Mouse (Mus musculus) liver, embryonic 14.5 days (tissue): Measurements from ENCODE around the gene Btbd35f27. TPM values are rescaled to one million over a fixed set of nuclear protein-coding genes. Genes with fewer than 3 reads are reported as not detected.
"Not testable (repeated sequence)": the region's sequence is repeated elsewhere in the genome, so short reads cannot be mapped to it uniquely, and the experiment has no call there.

ENCODE experiments used
- ATAC-seq: fragments of 200-750 bp; cut with Nextera tagmentation; 2 replicates; pipeline ENCODE4 v1.8.0; 2017; ENCODE audit warnings: moderate number of reproducible peaks, mild to moderate bottlenecking, moderate library complexity; ENCODE audit not compliant: insufficient read depth
- DNase-seq, 3 experiments: peaks; one replicate each; pipeline ENCODE4 v3.0.0-alpha.2; 2012 to 2013; ENCODE audit warnings: low read depth in 3 of 3, low spot score in 3 of 3
- H3K27ac ChIP-seq: fragments of 300-500 bp; sonication (generic); 2 replicates; pipeline ENCODE4 v1.5.1; 2014; ENCODE audit warnings: moderate library complexity, mild to moderate bottlenecking, control low read depth, inconsistent platforms
- H3K27me3 ChIP-seq: fragments of 300-500 bp; sonication (generic); 2 replicates; pipeline ENCODE4 v1.6.1; 2014; ENCODE audit warnings: mild to moderate bottlenecking, low read length, moderate library complexity; ENCODE audit not compliant: control insufficient read depth, insufficient read depth
- H3K36me3 ChIP-seq: fragments of 300-500 bp; sonication (generic); replicated peaks from 2 replicates; pipeline ENCODE4 v1.6.1; 2014; ENCODE audit warnings: low read depth; ENCODE audit not compliant: control insufficient read depth, insufficient read depth
- H3K4me1 ChIP-seq, 2 experiments: fragments of 200-500 bp in 1 of 2; fragments of 300-500 bp in 1 of 2; sonication (generic) in 1 of 2; replicated peaks; 2 replicates each; pipeline ENCODE4 v1.6.1; 2012 to 2014; ENCODE audit warnings: antibody characterized with exemption in 1 of 2, inconsistent platforms in 1 of 2, low read length in 1 of 2; ENCODE audit not compliant: control insufficient read depth in 2 of 2, insufficient read depth in 2 of 2
- H3K4me2 ChIP-seq: fragments of 300-500 bp; sonication (generic); 2 replicates; pipeline ENCODE4 v1.6.1; 2014; ENCODE audit warnings: low read depth, mild to moderate bottlenecking, control low read depth, moderate library complexity
- H3K4me3 ChIP-seq, 2 experiments: fragments of 200-500 bp in 1 of 2; fragments of 300-500 bp in 1 of 2; sonication (generic) in 1 of 2; 2 replicates each; pipeline ENCODE4 v1.5.1; 2012 to 2014; ENCODE audit warnings: low read depth in 2 of 2, low read length in 2 of 2, mild to moderate bottlenecking in 2 of 2, control low read depth in 1 of 2, inconsistent platforms in 1 of 2, moderate library complexity in 1 of 2; ENCODE audit not compliant: insufficient read depth in 1 of 2
- H3K9ac ChIP-seq: fragments of 300-500 bp; sonication (generic); replicated peaks from 2 replicates; pipeline ENCODE4 v1.6.1; 2014; ENCODE audit warnings: mild to moderate bottlenecking, control low read depth, moderate library complexity
- H3K9me3 ChIP-seq: fragments of 300-500 bp; sonication (generic); 2 replicates; pipeline ENCODE4 v1.6.1; 2016; ENCODE audit warnings: low read length, mixed read lengths; ENCODE audit not compliant: control insufficient read depth
- WGBS: fragments of 180-500 bp; shearing (Covaris S2); extraction: QIAGEN DNeasy Blood & Tissue Kit; methylation state at CpG from one replicate; pipeline ENCODE4 v1.1.7; 2014; ENCODE audit not compliant: insufficient replicate concordance; 5-methylcytosine and 5-hydroxymethylcytosine counted together
- polyA plus RNA-seq, 2 experiments: library from polyadenylated mRNA; depleted of rRNA in 1 of 2; stranded (reverse) in 1 of 2; unstranded in 1 of 2; fragments of >200 nt; fragmentation: Nextera tagmentation in 1 of 2; extraction: Ambion mirVana in 1 of 2; gene quantifications; 2 replicates each; pipeline versions ENCODE4 v1.2.1 to v1.2.3; 2012 to 2014

The Btbd35f27 gene
- not detected in 2 replicates for polyA plus RNA-seq (2012; rRNA removed)
- not detected in 2 replicates for polyA plus RNA-seq (2014; fragmentation: Nextera tagmentation; extraction: Ambion mirVana)

GRCm38 (mm10) chrX:4951835-4952234 lies at the start of gene Btbd35f27:
Gene Btbd35f27, plus strand, starts transcription at chrX:4952135.
- not testable (repeated sequence) for ATAC-seq

More at GRCm38 (mm10) chrX:4951835-4952234, at the start of gene Btbd35f27:
- not testable (repeated sequence) for H3K4me1 ChIP-seq, H3K4me2 ChIP-seq, H3K36me3 ChIP-seq, H3K27me3 ChIP-seq, H3K4me3 ChIP-seq, H3K9ac ChIP-seq, DNase-seq, H3K27ac ChIP-seq, H3K9me3 ChIP-seq
- 54% methylated on average over 1 of the region's 3 CpGs for WGBS

Other genes with a start within 250 kb of the Btbd35f27 start
- gene Btbd35f4, start 151.6 kb upstream of the Btbd35f27 start, polyA plus RNA-seq (2012; rRNA removed): not detected in 2 replicates
- gene Btbd35f4, start 151.6 kb upstream of the Btbd35f27 start, polyA plus RNA-seq (2014; fragmentation: Nextera tagmentation; extraction: Ambion mirVana): not detected in 2 replicates